Mouse (Mus musculus): ENCODE results near the gene 4430402I18Rik. TPM values are rescaled to one million over a fixed set of nuclear protein-coding genes. Genes with fewer than 3 reads are reported as not detected.

Gene 4430402I18Rik
- polyA plus RNA-seq, 1 experiment from 2014 or later, result 1.7 TPM

DNA sequence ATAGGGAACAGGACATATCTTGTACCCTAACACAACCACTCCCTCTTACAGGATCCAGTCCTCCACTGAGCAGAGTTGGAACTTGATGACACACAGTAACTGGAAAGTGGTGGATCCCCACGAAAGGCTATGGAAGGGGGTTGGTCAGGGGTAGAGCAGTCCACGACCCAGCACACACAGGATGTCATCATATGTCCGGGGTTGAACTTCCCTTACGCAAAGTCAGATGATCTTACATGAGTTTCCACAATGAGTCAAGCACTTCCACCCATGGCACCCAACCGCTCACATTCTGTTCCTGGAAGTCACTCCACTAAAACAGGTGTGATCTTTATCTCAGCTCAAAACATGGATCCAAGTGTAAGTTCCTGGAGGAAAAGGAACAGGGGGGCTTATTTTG is 49.8 kb downstream of the 4430402I18Rik start:
- Histone ChIP-seq H3K36me3 (peaks cover 5% of the 10 kb centered on the region; the same call in 1 of the 2 replicates), H3K4me1 (replicated peaks) (no peaks in the 10 kb centered on the region), H3K4me3 (no peak overlapping the region), H3K27me3 (no peaks in the 10 kb centered on the region), H3K27ac (replicated peaks) (no peak overlapping the region), H3K9ac (no peak overlapping the region), H3K4me2 (no peak overlapping the region), H3K9me3 (no peaks in the 10 kb centered on the region)
- WGBS, result 93% methylated on average over 5 of the region's 5 CpGs
- no peak for ATAC-seq (ENCODE audit: low FRiP score, low read depth)

- H3K9me3 ChIP-seq, result no peaks in the 10 kb centered on the region
- no peak overlapping the region for H3K9ac ChIP-seq
- no peak for ATAC-seq (ENCODE audit: low FRiP score, low read depth)
Measured at GRCm38 (mm10) chr19:28916492-28916891, 51.1 kb downstream of the 4430402I18Rik start.

GRCm38 (mm10) chr19:28915602-28916250 is 51.9 kb downstream of the 4430402I18Rik start:
- 65% methylated on average over 2 of the region's 2 CpGs for WGBS
- Histone ChIP-seq H3K4me1 (replicated peaks) (no peaks in the 10 kb centered on the region), H3K9me3 (no peaks in the 10 kb centered on the region), H3K9ac (no peak overlapping the region), H3K27me3 (no peaks in the 10 kb centered on the region), H3K4me2 (no peak overlapping the region), H3K27ac (replicated peaks) (no peak overlapping the region), H3K36me3 (peaks cover 16% of the 10 kb centered on the region; the same call in 1 of the 2 replicates), H3K4me3 (no peak overlapping the region)
- ATAC-seq (ENCODE audit: low FRiP score, low read depth), result no peak

More at GRCm38 (mm10) chr19:28916492-28916891, 51.1 kb downstream of the 4430402I18Rik start:
- Histone ChIP-seq H3K27me3 (no peaks in the 10 kb centered on the region), H3K4me1 (replicated peaks) (no peaks in the 10 kb centered on the region), H3K36me3 (peaks cover 9% of the 10 kb centered on the region; the same call in 1 of the 2 replicates), H3K4me3 (no peak overlapping the region), H3K27ac (replicated peaks) (no peak overlapping the region), H3K4me2 (no peak overlapping the region)
- 63% methylated on average over 4 of the region's 4 CpGs for WGBS

DNA sequence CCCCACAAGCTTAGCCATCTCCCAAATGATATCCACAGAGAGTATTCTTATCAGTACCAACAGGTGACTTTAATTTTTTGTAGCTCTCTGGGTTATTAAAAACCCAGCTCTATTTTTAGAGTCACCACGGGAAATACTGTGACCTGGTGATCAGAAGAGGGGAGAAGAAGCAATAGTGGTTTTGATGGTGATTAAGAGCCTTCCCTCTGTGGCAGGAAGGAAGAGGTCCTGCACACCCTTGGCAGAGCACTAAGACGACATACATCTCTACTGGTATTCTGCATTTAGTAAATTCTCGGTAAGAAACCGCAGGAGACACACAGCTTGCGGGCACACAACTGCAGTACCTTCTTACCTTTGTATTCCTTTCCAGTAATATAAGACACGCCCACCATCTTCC is 53.0 kb downstream of the 4430402I18Rik start:
- Histone ChIP-seq H3K4me3 (no peak overlapping the region), H3K4me2 (no peak overlapping the region)
- WGBS, result 90% methylated on average over 6 of the region's 6 CpGs

GRCm38 (mm10) chr19:28908693-28909092 is 58.9 kb downstream of the 4430402I18Rik start:
- no peak for ATAC-seq (ENCODE audit: low FRiP score, low read depth)
- peaks cover 28% of the 10 kb centered on the region for H3K36me3 ChIP-seq
- no peak overlapping the region for H3K4me2 ChIP-seq
- H3K9ac ChIP-seq, result no peak overlapping the region
- no peak overlapping the region for H3K27ac ChIP-seq (replicated peaks)
- no peaks in the 10 kb centered on the region for H3K27me3 ChIP-seq
- no peaks in the 10 kb centered on the region for H3K4me1 ChIP-seq (replicated peaks)
- H3K4me3 ChIP-seq, result no peak overlapping the region
- 84% methylated on average over 9 of the region's 9 CpGs for WGBS
- no peaks in the 10 kb centered on the region for H3K9me3 ChIP-seq

More for the DNA sequence above, 53.0 kb downstream of the 4430402I18Rik start:
- Histone ChIP-seq H3K27me3 (no peaks in the 10 kb centered on the region), H3K4me1 (replicated peaks) (no peaks in the 10 kb centered on the region), H3K9me3 (no peaks in the 10 kb centered on the region), H3K9ac (no peak overlapping the region), H3K36me3 (peaks cover 17% of the 10 kb centered on the region; the same call in 1 of the 2 replicates), H3K27ac (replicated peaks) (no peak overlapping the region)
- no peak for ATAC-seq (ENCODE audit: low FRiP score, low read depth)

DNA sequence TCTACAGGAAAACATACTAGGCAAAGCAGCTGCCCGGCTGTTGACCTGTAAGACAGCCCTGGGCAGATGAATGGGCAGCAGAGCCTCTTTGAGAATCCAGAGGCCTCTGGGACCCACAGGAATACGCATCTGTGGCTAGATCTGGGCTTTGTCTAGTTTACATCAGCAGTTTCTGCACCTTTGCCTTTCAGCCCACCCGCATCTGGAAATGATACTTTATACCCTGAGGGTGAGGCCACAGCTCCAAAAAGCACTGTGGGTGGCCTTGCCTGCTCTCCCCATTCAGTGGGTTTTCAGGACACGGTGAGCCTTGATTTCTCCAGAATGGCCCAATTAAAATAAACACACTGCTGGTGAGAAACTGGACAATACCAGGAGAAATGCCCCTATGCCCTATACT is 59.4 kb downstream of the 4430402I18Rik start:
- WGBS, result 69% methylated on average over 4 of the region's 4 CpGs
- H3K27ac ChIP-seq (replicated peaks), result no peak overlapping the region
- peaks cover 25% of the 10 kb centered on the region for H3K36me3 ChIP-seq
- H3K4me1 ChIP-seq (replicated peaks), result no peaks in the 10 kb centered on the region
- ATAC-seq (ENCODE audit: low FRiP score, low read depth), result no peak
- no peaks in the 10 kb centered on the region for H3K27me3 ChIP-seq
- H3K9ac ChIP-seq, result no peak overlapping the region
- H3K9me3 ChIP-seq, result no peaks in the 10 kb centered on the region
- H3K4me2 ChIP-seq, result no peak overlapping the region
- H3K4me3 ChIP-seq, result no peak overlapping the region

- 92% methylated on average over 8 of the region's 8 CpGs for WGBS
- Histone ChIP-seq H3K27me3 (no peaks in the 10 kb centered on the region), H3K9me3 (no peaks in the 10 kb centered on the region), H3K36me3 (peaks cover 14% of the 10 kb centered on the region), H3K9ac (no peak overlapping the region), H3K27ac (replicated peaks) (no peak overlapping the region), H3K4me1 (replicated peaks) (no peaks in the 10 kb centered on the region), H3K4me3 (no peak overlapping the region), H3K4me2 (no peak overlapping the region)
- ATAC-seq (ENCODE audit: low FRiP score, low read depth), result no peak
Measured at GRCm38 (mm10) chr19:28903536-28904119, 64.0 kb downstream of the 4430402I18Rik start.

GRCm38 (mm10) chr19:28902806-28903205 is 64.8 kb downstream of the 4430402I18Rik start:
- H3K27ac ChIP-seq (replicated peaks), result no peak overlapping the region
- ATAC-seq (ENCODE audit: low FRiP score, low read depth), result no peak
- H3K36me3 ChIP-seq, result peaks cover 14% of the 10 kb centered on the region
- no peaks in the 10 kb centered on the region for H3K4me1 ChIP-seq (replicated peaks)
- no peak overlapping the region for H3K4me3 ChIP-seq
- H3K4me2 ChIP-seq, result no peak overlapping the region
- H3K9ac ChIP-seq, result no peak overlapping the region
- H3K9me3 ChIP-seq, result no peaks in the 10 kb centered on the region
- H3K27me3 ChIP-seq, result no peaks in the 10 kb centered on the region
- 82% methylated on average over 4 of the region's 4 CpGs for WGBS

- no peak overlapping the region for H3K9ac ChIP-seq
- no peak overlapping the region for H3K27ac ChIP-seq (replicated peaks)
- ATAC-seq (ENCODE audit: low FRiP score, low read depth), result no peak
Measured at GRCm38 (mm10) chr19:28902111-28902510, 65.5 kb downstream of the 4430402I18Rik start.

DNA sequence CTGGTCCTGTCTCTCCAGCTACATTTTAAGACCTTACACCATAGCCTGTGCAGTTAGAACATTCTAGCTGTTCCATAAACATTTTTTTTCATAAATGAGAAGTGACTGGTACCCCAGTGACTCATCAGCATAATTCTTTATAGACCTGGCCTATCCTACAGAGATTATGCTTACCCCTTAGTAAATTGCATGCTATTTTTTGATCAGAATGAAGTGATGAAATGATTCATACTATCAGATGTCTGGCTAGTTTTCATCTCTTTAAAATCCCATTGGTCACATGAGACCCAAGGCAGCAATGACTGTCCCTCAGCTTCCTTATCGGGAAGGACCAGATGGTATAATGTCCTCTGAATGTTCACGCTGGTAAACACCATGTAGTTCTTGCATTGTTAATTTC is 66.8 kb downstream of the 4430402I18Rik start:
- Histone ChIP-seq H3K9ac (no peak overlapping the region), H3K36me3 (peaks cover 11% of the 10 kb centered on the region), H3K9me3 (no peaks in the 10 kb centered on the region), H3K4me3 (no peak overlapping the region), H3K4me1 (replicated peaks) (0 out of 2 replicates have a peak, but pooled peaks cover 3% of the 10 kb centered on the region), H3K27ac (replicated peaks) (no peak overlapping the region), H3K4me2 (no peak overlapping the region), H3K27me3 (no peaks in the 10 kb centered on the region)
- WGBS, result 92% methylated on average over 2 of the region's 2 CpGs
- no peak for ATAC-seq (ENCODE audit: low FRiP score, low read depth)

More at GRCm38 (mm10) chr19:28902111-28902510, 65.5 kb downstream of the 4430402I18Rik start:
- WGBS, result 44% methylated on average over 2 of the region's 2 CpGs
- Histone ChIP-seq H3K9me3 (no peaks in the 10 kb centered on the region), H3K4me3 (no peak overlapping the region), H3K36me3 (peaks cover 14% of the 10 kb centered on the region), H3K27me3 (no peaks in the 10 kb centered on the region), H3K4me1 (replicated peaks) (no peaks in the 10 kb centered on the region), H3K4me2 (no peak overlapping the region)

GRCm38 (mm10) chr19:28897497-28897896 is 70.1 kb downstream of the 4430402I18Rik start:
- Histone ChIP-seq H3K4me2 (no peak overlapping the region), H3K4me3 (no peak overlapping the region), H3K27ac (replicated peaks) (no peak overlapping the region), H3K9me3 (no peaks in the 10 kb centered on the region), H3K27me3 (no peaks in the 10 kb centered on the region), H3K36me3 (no peaks in the 10 kb centered on the region), H3K4me1 (replicated peaks) (0 out of 2 replicates have a peak, but pooled peaks cover 3% of the 10 kb centered on the region), H3K9ac (no peak overlapping the region)
- ATAC-seq (ENCODE audit: low FRiP score, low read depth), result no peak
- WGBS, result 83% methylated on average over 9 of the region's 9 CpGs

- H3K4me1 ChIP-seq (replicated peaks), result 0 out of 2 replicates have a peak, but pooled peaks cover 3% of the 10 kb centered on the region
- H3K9ac ChIP-seq, result no peak overlapping the region
- H3K4me3 ChIP-seq, result no peak overlapping the region
- no peaks in the 10 kb centered on the region for H3K27me3 ChIP-seq
- H3K36me3 ChIP-seq, result no peaks in the 10 kb centered on the region
- H3K4me2 ChIP-seq, result no peak overlapping the region
- 35% methylated on average over 1 of the region's 1 CpGs for WGBS
- peak; percentile 69; the same call in 1 of the 2 replicates for ATAC-seq (ENCODE audit: low FRiP score, low read depth)
- no peaks in the 10 kb centered on the region for H3K9me3 ChIP-seq
- H3K27ac ChIP-seq (replicated peaks), result no peak overlapping the region
Measured at GRCm38 (mm10) chr19:28896639-28897038, 71.0 kb downstream of the 4430402I18Rik start.

Measured in hindbrain, embryonic 15.5 days (tissue).